Mouse (Mus musculus) right cerebral cortex, postnatal 4 days (tissue): Measurements from ENCODE around the gene Gm26566.

Experiments
- DNase-seq: peaks from one replicate; pipeline ENCODE4 v3.0.0-alpha.2; 2022

Gene Gm26566

DNA sequence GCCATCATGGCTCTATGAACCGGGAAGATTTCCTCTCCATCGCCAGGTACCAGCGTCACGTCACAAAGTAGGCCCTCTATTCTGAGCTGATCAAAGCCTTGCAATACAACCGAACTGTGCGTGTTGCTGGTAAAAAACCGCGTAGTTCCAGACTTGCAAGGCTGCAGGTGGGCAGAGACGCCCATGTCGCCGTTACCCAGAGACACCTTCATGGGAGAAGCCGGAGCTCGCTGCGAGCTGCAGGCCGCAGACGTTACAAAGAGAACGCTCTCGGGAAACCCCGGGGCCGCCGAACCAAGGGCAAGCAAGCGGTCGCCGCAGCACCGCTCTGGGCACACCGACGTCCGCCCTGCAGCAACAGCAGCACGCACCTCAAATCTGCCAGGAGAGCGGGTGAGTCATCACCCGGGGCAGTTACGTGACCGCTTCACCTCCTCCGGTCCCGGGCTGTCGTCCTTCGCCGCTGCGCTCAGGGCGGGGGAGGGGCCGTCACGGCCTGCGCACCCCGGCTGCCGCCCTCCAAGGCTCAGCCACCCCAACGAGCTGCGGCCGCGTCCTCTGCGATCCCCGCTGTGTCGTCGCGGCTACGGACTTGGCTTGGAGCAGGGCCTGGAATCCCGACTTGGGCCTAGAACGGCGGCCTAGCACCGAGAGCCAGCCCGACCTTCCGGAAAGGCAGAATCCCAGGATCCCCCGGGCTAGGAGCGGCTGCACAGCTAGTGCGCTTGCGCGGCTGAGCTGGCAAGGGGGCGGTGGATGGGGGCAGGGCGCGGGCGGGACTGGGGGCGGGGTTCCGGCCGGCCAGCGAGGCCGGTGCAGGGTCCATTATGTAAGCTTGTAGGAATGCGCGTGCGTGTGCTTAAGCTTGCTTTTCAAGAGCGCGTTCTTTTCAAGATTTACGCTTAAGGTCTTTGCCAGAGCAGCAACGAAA lies at the start of gene Gm26566, which contains the start of gene Klhl9:
Gm26566 (plus strand) TSS at position 15 of the 931 bp plus-strand sequence.
Klhl9 (minus strand) TSS at position 675 of the 931 bp plus-strand sequence.
- peak; percentile 95 for DNase-seq

GRCm38 (mm10) chr4:88676824-88677223 lies 44.8 kb upstream of the Gm26566 start, which contains the start of gene Ifna16:
Gene Ifna16 (minus strand): TSS chr4:88676924.
- DNase-seq: no peak

- DNase-seq: peak; percentile 10
These were observed 41.2 kb upstream of the Gm26566 start for GRCm38 (mm10) chr4:88680362-88680761.

DNA sequence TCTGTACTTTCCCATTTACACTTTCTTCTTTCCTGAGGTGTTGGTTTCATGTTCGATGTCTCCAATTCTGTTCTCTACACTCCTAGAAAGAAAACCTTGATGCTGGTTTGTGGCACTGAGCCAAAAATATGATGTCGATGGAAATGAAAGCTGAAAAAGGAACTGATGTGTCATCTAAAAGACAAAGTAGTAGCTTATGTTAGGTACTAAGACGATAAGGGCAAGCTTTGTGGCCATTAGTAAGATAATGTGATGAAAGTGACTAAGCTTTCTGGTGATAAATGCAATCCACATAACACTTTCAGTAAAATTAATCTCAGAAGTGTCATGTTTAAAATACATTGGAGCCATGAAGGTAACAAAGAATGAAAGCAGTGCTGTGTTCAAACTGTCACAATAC lies 40.3 kb upstream of the Gm26566 start:
- DNase-seq: no peak

GRCm38 (mm10) chr4:88683812-88684211 lies 37.8 kb upstream of the Gm26566 start, which contains the start of gene Ifna2:
Gene Ifna2 (minus strand): TSS chr4:88683912.
- no peak for DNase-seq

DNA sequence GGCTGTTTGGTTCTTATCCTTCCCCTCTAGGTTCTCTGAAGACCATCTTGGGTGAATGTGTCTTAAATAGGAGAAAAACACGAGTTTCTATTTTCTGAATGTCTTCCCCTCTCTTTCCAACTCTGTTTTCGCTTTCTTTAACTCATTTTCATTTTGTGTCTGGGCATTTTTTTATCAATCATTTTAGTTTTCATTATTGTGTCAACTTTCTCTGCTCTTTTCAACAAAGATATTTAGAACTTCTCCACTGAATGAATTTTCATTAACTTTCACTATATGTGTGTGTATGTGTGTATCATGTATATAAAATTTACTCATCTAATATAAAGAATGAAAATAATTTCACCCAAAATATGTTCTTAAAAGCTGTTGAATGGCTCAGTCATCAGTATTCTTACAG lies 30.3 kb upstream of the Gm26566 start, which contains the start of gene Ifnab:
Ifnab (minus strand) TSS at position 101 of the 400 bp plus-strand sequence.
- DNase-seq: no peak

- no peak for DNase-seq
These were observed 29.1 kb upstream of the Gm26566 start for GRCm38 (mm10) chr4:88692537-88692936.

DNA sequence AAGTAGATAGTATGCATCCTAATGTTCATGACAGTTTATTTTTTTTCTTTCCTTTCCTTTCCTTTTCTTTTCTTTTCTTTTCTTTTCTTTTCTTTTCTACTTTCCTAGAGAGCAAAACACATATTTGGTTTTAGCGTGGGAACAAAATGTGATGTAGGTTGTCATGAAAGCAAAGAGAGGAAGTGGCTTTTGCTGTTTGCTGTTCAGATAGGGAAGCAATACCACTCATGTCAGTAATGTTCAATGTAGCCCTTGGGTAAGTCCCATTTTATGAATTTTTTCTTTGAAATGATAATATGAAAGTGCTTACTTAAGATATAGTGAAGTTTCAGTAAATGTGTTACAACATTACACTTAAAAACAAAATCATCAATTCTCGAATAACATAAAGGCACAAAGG lies 28.2 kb upstream of the Gm26566 start:
- no peak for DNase-seq

- DNase-seq: peak; percentile 75
These were observed 25.2 kb upstream of the Gm26566 start for GRCm38 (mm10) chr4:88696237-88696884.

- DNase-seq: no peak
These were observed 24.5 kb upstream of the Gm26566 start for GRCm38 (mm10) chr4:88697108-88697507.

DNA sequence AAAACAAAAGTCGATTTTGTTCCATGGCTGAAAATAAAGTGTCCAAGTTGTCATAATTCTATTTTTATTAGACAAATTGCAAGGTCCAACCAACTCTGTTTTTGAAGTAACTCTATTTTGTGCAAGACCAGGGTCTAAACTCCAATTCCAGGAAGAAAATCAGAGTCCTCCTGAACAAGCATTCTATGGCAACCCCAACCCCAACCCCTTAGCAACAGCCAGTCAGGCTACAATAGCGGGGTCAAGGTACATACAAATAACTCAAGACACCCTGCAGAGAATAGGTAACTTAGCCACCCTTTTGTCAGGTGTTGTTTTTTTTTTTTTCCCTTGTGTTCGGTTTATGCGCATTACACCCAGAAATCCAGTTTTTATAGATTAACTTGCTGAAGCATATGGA lies 23.9 kb upstream of the Gm26566 start:
- no peak for DNase-seq

- no peak for DNase-seq
These were observed 22.8 kb upstream of the Gm26566 start for GRCm38 (mm10) chr4:88698781-88699180.

DNA sequence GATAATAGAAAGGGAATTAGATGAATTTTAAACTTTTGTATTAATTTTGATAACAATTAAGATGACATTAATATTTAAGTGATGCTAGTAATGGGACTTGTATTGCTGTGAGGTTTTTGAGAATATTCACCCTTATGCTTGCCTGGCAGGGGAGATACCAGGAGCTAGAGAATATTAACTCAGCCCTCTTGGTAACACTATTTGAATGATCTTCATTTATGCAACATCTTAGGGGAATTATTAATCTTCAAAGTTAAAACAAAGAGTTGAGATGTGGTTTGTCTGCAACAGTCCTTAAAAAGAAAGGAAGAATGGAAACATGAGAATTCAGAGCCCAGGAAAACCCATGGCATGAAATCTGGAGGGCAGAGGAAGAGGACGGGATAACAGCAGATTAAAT lies 22.3 kb upstream of the Gm26566 start:
- DNase-seq: no peak

- no peak for DNase-seq
These were observed 15.7 kb upstream of the Gm26566 start for GRCm38 (mm10) chr4:88705924-88706323.

DNA sequence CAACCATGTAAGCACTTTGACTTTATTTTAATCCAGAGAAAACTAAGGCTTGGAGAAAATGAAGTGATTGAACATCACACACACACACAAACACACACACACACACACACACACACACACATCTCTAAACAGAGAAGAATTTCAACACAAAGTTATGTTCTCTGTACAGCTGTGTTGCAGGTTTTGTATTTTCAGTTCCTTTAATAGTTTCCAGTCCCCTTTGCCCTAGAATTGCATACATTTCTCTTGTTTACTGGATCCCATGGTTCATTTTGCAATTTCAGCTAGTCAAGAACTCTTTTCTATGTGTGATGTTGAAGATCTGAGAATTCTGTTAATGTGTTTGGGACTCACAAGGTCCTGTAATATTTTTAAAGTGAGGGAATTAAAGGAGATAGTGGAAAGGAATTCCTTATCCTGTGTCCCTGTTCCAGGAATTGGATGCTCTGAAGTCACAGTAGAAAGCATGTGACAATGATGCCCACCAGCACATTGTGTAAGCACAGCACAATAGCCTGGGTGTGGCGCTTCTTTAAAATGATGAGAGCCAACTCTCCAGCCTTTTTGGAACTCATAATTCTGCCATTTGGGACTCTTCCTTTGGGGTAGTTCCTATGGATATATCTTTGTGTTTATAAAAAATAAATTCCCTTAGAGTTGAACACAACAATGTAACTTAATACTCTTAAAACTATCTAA lies 14.3 kb upstream of the Gm26566 start:
- DNase-seq: no peak

GRCm38 (mm10) chr4:88714281-88714680 lies 7.3 kb upstream of the Gm26566 start:
- DNase-seq: no peak

GRCm38 (mm10) chr4:88715059-88715458 lies 6.5 kb upstream of the Gm26566 start:
- DNase-seq: no peak

GRCm38 (mm10) chr4:88718715-88719114 lies 2.9 kb upstream of the Gm26566 start:
- DNase-seq: no peak

- DNase-seq: no peak
These were observed 2.0 kb downstream of the Gm26566 start for GRCm38 (mm10) chr4:88723497-88724090.

DNA sequence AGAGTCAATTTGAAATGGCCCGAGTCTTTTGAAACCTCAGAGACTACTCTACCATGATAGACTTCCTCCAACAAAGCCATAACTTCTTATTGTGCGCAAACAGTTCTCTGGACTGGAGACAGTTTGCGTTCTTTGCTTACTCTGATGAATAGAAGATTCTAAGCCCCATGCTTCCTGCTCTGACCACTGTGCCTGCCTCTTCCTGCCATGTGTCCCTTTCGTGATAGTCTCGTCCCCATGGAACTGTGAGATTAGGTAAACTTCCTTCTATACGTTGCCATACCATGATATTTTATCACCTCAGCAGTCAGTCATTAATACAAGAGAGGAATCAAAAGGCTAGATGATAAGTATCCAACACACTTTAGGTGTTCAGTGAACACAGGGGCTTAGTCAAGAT lies 5.1 kb downstream of the Gm26566 start:
- DNase-seq: no peak

- no peak for DNase-seq
These were observed 5.7 kb downstream of the Gm26566 start for GRCm38 (mm10) chr4:88727324-88727723.

GRCm38 (mm10) chr4:88738480-88738879 lies 16.9 kb downstream of the Gm26566 start:
- peak; percentile 53 for DNase-seq

GRCm38 (mm10) chr4:88739036-88739435 lies 17.4 kb downstream of the Gm26566 start:
- DNase-seq: no peak
